Mouse (Mus musculus): ENCODE data around the gene Cenpw. TPM values are rescaled to one million over a fixed set of nuclear protein-coding genes. Genes with fewer than 3 reads are reported as not detected.

The Cenpw gene
- polyA plus RNA-seq (2014; fragmentation: Nextera tagmentation; extraction: Ambion mirVana), result 38.9 and 40.5 TPM in 2 replicates

- Histone ChIP-seq H3K27ac (replicated peaks in 1 of 2; ENCODE audit: control insufficient read depth in 1 of 2, insufficient read depth in 1 of 2, low read depth in 2 of 2, low read length in 2 of 2) (peak within 1 kb of the TSS; percentile 31 to 44; a peak in 2 of 4 replicates), H3K9me3 (ENCODE audit: control insufficient read depth, low read length) (no peaks in the 10 kb centered on the region), H3K4me2 (ENCODE audit: low read length) (peak within 1 kb of the TSS; percentile 89), H3K36me3 (ENCODE audit: control insufficient read depth, insufficient read depth, low read length) (no peaks in the 10 kb centered on the region), H3K9ac (ENCODE audit: low read length) (peak within 1 kb of the TSS; percentile 84), H3K27me3 (ENCODE audit: control insufficient read depth, insufficient read depth, low read length) (no peaks in the 10 kb centered on the region), H3K4me3 (ENCODE audit: control insufficient read depth in 1 of 2, insufficient read depth in 1 of 2, low read depth in 1 of 2, low read length in 2 of 2) (peak within 1 kb of the TSS; percentile 80 to 100), H3K4me1 (ENCODE audit: control insufficient read depth in 2 of 2, insufficient read depth in 2 of 2, low read length in 2 of 2) (peaks cover 0 to 2% of the 10 kb centered on the region in 2 experiments; a peak in 1 of 4 replicates)
- WGBS, result 1% methylated on average over 55 of the region's 55 CpGs
- peak; percentile 100 for ATAC-seq (ENCODE audit: insufficient number of reproducible peaks, insufficient read depth, low FRiP score, low read depth)
These were observed at the start of gene Cenpw for GRCm38 (mm10) chr10:30199916-30200826. Cenpw (minus strand) TSS chr10:30200560.

- no peaks in the 10 kb centered on the region for H3K9me3 ChIP-seq (ENCODE audit: control insufficient read depth, low read length)
- no peak overlapping the region for H3K4me2 ChIP-seq (ENCODE audit: low read length)
- no peaks in the 10 kb centered on the region for H3K27me3 ChIP-seq (ENCODE audit: control insufficient read depth, insufficient read depth, low read length)
- 66% methylated on average over 3 of the region's 3 CpGs for WGBS
- ATAC-seq (ENCODE audit: insufficient number of reproducible peaks, insufficient read depth, low FRiP score, low read depth), result no peak
- H3K36me3 ChIP-seq (ENCODE audit: control insufficient read depth, insufficient read depth, low read length), result no peaks in the 10 kb centered on the region
- no peak overlapping the region for H3K4me3 ChIP-seq (ENCODE audit: control insufficient read depth in 1 of 2, insufficient read depth in 1 of 2, low read depth in 1 of 2, low read length in 2 of 2)
- no peaks in the 10 kb centered on the region for H3K4me1 ChIP-seq (ENCODE audit: control insufficient read depth in 2 of 2, insufficient read depth in 2 of 2, low read length in 2 of 2)
- H3K27ac ChIP-seq (replicated peaks in 1 of 2; ENCODE audit: control insufficient read depth in 1 of 2, insufficient read depth in 1 of 2, low read depth in 2 of 2, low read length in 2 of 2), result no peak overlapping the region
- H3K9ac ChIP-seq (ENCODE audit: low read length), result no peak overlapping the region
These were observed 49.3 kb upstream of the Cenpw start for GRCm38 (mm10) chr10:30249654-30250053.

- peak overlapping the region; percentile 80 to 100 for H3K4me3 ChIP-seq (ENCODE audit: control insufficient read depth in 1 of 2, insufficient read depth in 1 of 2, low read depth in 1 of 2, low read length in 2 of 2)
- H3K36me3 ChIP-seq (ENCODE audit: control insufficient read depth, insufficient read depth, low read length), result no peaks in the 10 kb centered on the region
- H3K27ac ChIP-seq (replicated peaks in 1 of 2; ENCODE audit: control insufficient read depth in 1 of 2, insufficient read depth in 1 of 2, low read depth in 2 of 2, low read length in 2 of 2), result no peak overlapping the region
- peak overlapping the region; percentile 84 for H3K9ac ChIP-seq (ENCODE audit: low read length)
- ATAC-seq (ENCODE audit: insufficient number of reproducible peaks, insufficient read depth, low FRiP score, low read depth), result no peak
- 51% methylated on average over 5 of the region's 5 CpGs for WGBS
- peak overlapping the region; percentile 89 for H3K4me2 ChIP-seq (ENCODE audit: low read length)
- H3K27me3 ChIP-seq (ENCODE audit: control insufficient read depth, insufficient read depth, low read length), result no peaks in the 10 kb centered on the region
- H3K9me3 ChIP-seq (ENCODE audit: control insufficient read depth, low read length), result no peaks in the 10 kb centered on the region
- H3K4me1 ChIP-seq (ENCODE audit: control insufficient read depth in 2 of 2, insufficient read depth in 2 of 2, low read length in 2 of 2), result peaks cover 0 to 2% of the 10 kb centered on the region in 2 experiments; a peak in 1 of 4 replicates
These were observed 859 bp downstream of the Cenpw start for GRCm38 (mm10) chr10:30199501-30199900.

- 76% methylated on average over 4 of the region's 4 CpGs for whole genome bisulfite sequencing
- Histone ChIP-seq H3K9me3 (ENCODE audit: control insufficient read depth, low read length) (no peaks in the 10 kb centered on the region), H3K4me1 (ENCODE audit: control insufficient read depth in 2 of 2, insufficient read depth in 2 of 2, low read length in 2 of 2) (no peaks in the 10 kb centered on the region), H3K27me3 (ENCODE audit: control insufficient read depth, insufficient read depth, low read length) (no peaks in the 10 kb centered on the region), H3K27ac (replicated peaks in 1 of 2; ENCODE audit: control insufficient read depth in 1 of 2, insufficient read depth in 1 of 2, low read depth in 2 of 2, low read length in 2 of 2) (no peak overlapping the region), H3K9ac (ENCODE audit: low read length) (no peak overlapping the region), H3K4me3 (ENCODE audit: control insufficient read depth in 1 of 2, insufficient read depth in 1 of 2, low read depth in 1 of 2, low read length in 2 of 2) (no peak overlapping the region), H3K4me2 (ENCODE audit: low read length) (no peak overlapping the region), H3K36me3 (ENCODE audit: control insufficient read depth, insufficient read depth, low read length) (no peaks in the 10 kb centered on the region)
- ATAC-seq (ENCODE audit: insufficient number of reproducible peaks, insufficient read depth, low FRiP score, low read depth), result no peak
These were observed 32.7 kb downstream of the Cenpw start for GRCm38 (mm10) chr10:30167700-30168099.
